Mouse (Mus musculus) left cerebral cortex, postnatal 36 days (tissue): ENCODE measurements around the gene Minar1. TPM values are rescaled to one million over a fixed set of nuclear protein-coding genes. Genes with fewer than 3 reads are reported as not detected.

ENCODE experiments used
- total RNA-seq, 2 experiments: library from RNA; stranded (reverse); gene quantifications; 2 replicates each; pipeline ENCODE4 v1.2.3; 2021

The Minar1 gene
- total RNA-seq, 2 experiments from 2014 or later: 5.4 to 6.5 TPM

Other genes with a start within 250 kb of the Minar1 start
- 10 to 100 TPM; 31.3 to 32.1 TPM for gene Tmed3, start 81.9 kb upstream of the Minar1 start, total RNA-seq
- gene Ankrd34c, start 115.3 kb upstream of the Minar1 start, total RNA-seq: 10 to 100 TPM; 11.2 to 12.7 TPM